Mouse (Mus musculus): ENCODE measurements around the gene Slc44a1. TPM values are rescaled to one million over a fixed set of nuclear protein-coding genes. Genes with fewer than 3 reads are reported as not detected.

The Slc44a1 gene
- polyA plus RNA-seq, 1 experiment = 0.07 TPM

GRCm38 (mm10) chr4:53440816-53441571 is 781 bp downstream of the Slc44a1 start:
- peak overlapping the region; percentile 75 for H3K4me3 ChIP-seq (replicated peaks)
- H3K9me3 ChIP-seq (ENCODE audit: control insufficient read depth, low read length) = peaks cover 3% of the 10 kb centered on the region; the same call in 1 of the 2 replicates
- peaks cover 39% of the 10 kb centered on the region for H3K4me1 ChIP-seq (ENCODE audit: control insufficient read depth)
- no peak for TF ChIP-seq TAL1 (IDR thresholded peaks at IDR 0.05; ENCODE audit: low read length)
- TF ChIP-seq GATA1 (IDR thresholded peaks at IDR 0.05; ENCODE audit: low read length) = no peak
- peaks cover 52% of the 10 kb centered on the region for H3K27me3 ChIP-seq (ENCODE audit: control insufficient read depth)
- H3K36me3 ChIP-seq (ENCODE audit: control insufficient read depth) = no peaks in the 10 kb centered on the region

- Histone ChIP-seq H3K4me3 (replicated peaks) (no peak overlapping the region), H3K4me1 (ENCODE audit: control insufficient read depth) (peaks cover 36% of the 10 kb centered on the region), H3K9me3 (ENCODE audit: control insufficient read depth, low read length) (peaks cover 3% of the 10 kb centered on the region; the same call in 1 of the 2 replicates), H3K36me3 (ENCODE audit: control insufficient read depth) (no peaks in the 10 kb centered on the region), H3K27me3 (ENCODE audit: control insufficient read depth) (peaks cover 52% of the 10 kb centered on the region)
- TF ChIP-seq GATA1 (IDR thresholded peaks at IDR 0.05; ENCODE audit: low read length) (no peak), TAL1 (IDR thresholded peaks at IDR 0.05; ENCODE audit: low read length) (no peak)
Observed at GRCm38 (mm10) chr4:53441683-53442082, 1.5 kb downstream of the Slc44a1 start.

GRCm38 (mm10) chr4:53446216-53446615 is 6.0 kb downstream of the Slc44a1 start:
- Histone ChIP-seq H3K36me3 (ENCODE audit: control insufficient read depth) (no peaks in the 10 kb centered on the region), H3K9me3 (ENCODE audit: control insufficient read depth, low read length) (peaks cover under 1% of the 10 kb centered on the region; the same call in 1 of the 2 replicates), H3K27me3 (ENCODE audit: control insufficient read depth) (peaks cover 34% of the 10 kb centered on the region), H3K4me3 (replicated peaks) (no peak overlapping the region), H3K4me1 (ENCODE audit: control insufficient read depth) (peaks cover under 1% of the 10 kb centered on the region; the same call in 1 of the 2 replicates)
- TF ChIP-seq GATA1 (IDR thresholded peaks at IDR 0.05; ENCODE audit: low read length) = no peak
- no peak for TF ChIP-seq TAL1 (IDR thresholded peaks at IDR 0.05; ENCODE audit: low read length)

- H3K27me3 ChIP-seq (ENCODE audit: control insufficient read depth) = peaks cover 19% of the 10 kb centered on the region
- H3K4me3 ChIP-seq (replicated peaks) = no peak overlapping the region
- no peaks in the 10 kb centered on the region for H3K4me1 ChIP-seq (ENCODE audit: control insufficient read depth)
- TF ChIP-seq GATA1 (IDR thresholded peaks at IDR 0.05; ENCODE audit: low read length) (no peak), TAL1 (IDR thresholded peaks at IDR 0.05; ENCODE audit: low read length) (no peak)
- no peaks in the 10 kb centered on the region for H3K9me3 ChIP-seq (ENCODE audit: control insufficient read depth, low read length)
- H3K36me3 ChIP-seq (ENCODE audit: control insufficient read depth) = no peaks in the 10 kb centered on the region
Observed at GRCm38 (mm10) chr4:53447773-53448172, 7.6 kb downstream of the Slc44a1 start.

- TF ChIP-seq TAL1 (IDR thresholded peaks at IDR 0.05; ENCODE audit: low read length) = no peak
- no peaks in the 10 kb centered on the region for H3K36me3 ChIP-seq (ENCODE audit: control insufficient read depth)
- H3K4me1 ChIP-seq (ENCODE audit: control insufficient read depth) = no peaks in the 10 kb centered on the region
- H3K27me3 ChIP-seq (ENCODE audit: control insufficient read depth) = no peaks in the 10 kb centered on the region; the same call in 1 of the 2 replicates
- H3K4me3 ChIP-seq (replicated peaks) = no peak overlapping the region
- H3K9me3 ChIP-seq (ENCODE audit: control insufficient read depth, low read length) = no peaks in the 10 kb centered on the region
Observed at GRCm38 (mm10) chr4:53450736-53451135, 10.5 kb downstream of the Slc44a1 start.

- H3K4me1 ChIP-seq (ENCODE audit: control insufficient read depth) = peaks cover 3% of the 10 kb centered on the region
- no peaks in the 10 kb centered on the region for H3K9me3 ChIP-seq (ENCODE audit: control insufficient read depth, low read length)
- no peak for TF ChIP-seq GATA1 (IDR thresholded peaks at IDR 0.05; ENCODE audit: low read length)
- TF ChIP-seq TAL1 (IDR thresholded peaks at IDR 0.05; ENCODE audit: low read length) = no peak
- no peaks in the 10 kb centered on the region for H3K36me3 ChIP-seq (ENCODE audit: control insufficient read depth)
- H3K4me3 ChIP-seq (replicated peaks) = no peak overlapping the region
- no peaks in the 10 kb centered on the region for H3K27me3 ChIP-seq (ENCODE audit: control insufficient read depth)
Observed at GRCm38 (mm10) chr4:53451887-53452286, 11.7 kb downstream of the Slc44a1 start.

- TF ChIP-seq GATA1 (IDR thresholded peaks at IDR 0.05; ENCODE audit: low read length) = no peak
- TF ChIP-seq TAL1 (IDR thresholded peaks at IDR 0.05; ENCODE audit: low read length) = no peak
- Histone ChIP-seq H3K4me1 (ENCODE audit: control insufficient read depth) (peaks cover 5% of the 10 kb centered on the region), H3K36me3 (ENCODE audit: control insufficient read depth) (no peaks in the 10 kb centered on the region), H3K4me3 (replicated peaks) (no peak overlapping the region), H3K27me3 (ENCODE audit: control insufficient read depth) (no peaks in the 10 kb centered on the region), H3K9me3 (ENCODE audit: control insufficient read depth, low read length) (no peaks in the 10 kb centered on the region)
Observed at GRCm38 (mm10) chr4:53452457-53452856, 12.2 kb downstream of the Slc44a1 start.

GRCm38 (mm10) chr4:53452976-53453889 is 13.0 kb downstream of the Slc44a1 start:
- Histone ChIP-seq H3K27me3 (ENCODE audit: control insufficient read depth) (no peaks in the 10 kb centered on the region), H3K9me3 (ENCODE audit: control insufficient read depth, low read length) (no peaks in the 10 kb centered on the region), H3K4me3 (replicated peaks) (no peak overlapping the region), H3K36me3 (ENCODE audit: control insufficient read depth) (no peaks in the 10 kb centered on the region), H3K4me1 (ENCODE audit: control insufficient read depth) (peaks cover 5% of the 10 kb centered on the region)
- no peak for TF ChIP-seq TAL1 (IDR thresholded peaks at IDR 0.05; ENCODE audit: low read length)
- TF ChIP-seq GATA1 (IDR thresholded peaks at IDR 0.05; ENCODE audit: low read length) = no peak

GRCm38 (mm10) chr4:53455885-53456284 is 15.7 kb downstream of the Slc44a1 start:
- Histone ChIP-seq H3K27me3 (ENCODE audit: control insufficient read depth) (no peaks in the 10 kb centered on the region), H3K36me3 (ENCODE audit: control insufficient read depth) (no peaks in the 10 kb centered on the region), H3K4me1 (ENCODE audit: control insufficient read depth) (peaks cover 14% of the 10 kb centered on the region), H3K9me3 (ENCODE audit: control insufficient read depth, low read length) (no peaks in the 10 kb centered on the region), H3K4me3 (replicated peaks) (no peak overlapping the region)
- TF ChIP-seq GATA1 (IDR thresholded peaks at IDR 0.05; ENCODE audit: low read length) = no peak
- no peak for TF ChIP-seq TAL1 (IDR thresholded peaks at IDR 0.05; ENCODE audit: low read length)
